Mouse (Mus musculus) kidney, postnatal 25 days (tissue): ENCODE data around the gene Cuedc1.

Experiments used
- DNase-seq, 2 experiments: peaks; one replicate each; pipeline ENCODE4 v3.0.0; 2021; ENCODE audit warnings: mixed read lengths in 2 of 2

The Cuedc1 gene

GRCm38 (mm10) chr11:88204593-88205368 lies 106.9 kb downstream of the Cuedc1 start:
- no peak for DNase-seq

GRCm38 (mm10) chr11:88206576-88206975 lies 108.7 kb downstream of the Cuedc1 start:
- DNase-seq = peak in 1 of 2 experiments; percentile 46

GRCm38 (mm10) chr11:88207697-88208096 lies 109.8 kb downstream of the Cuedc1 start:
- no peak for DNase-seq

GRCm38 (mm10) chr11:88211824-88212582 lies 114.1 kb downstream of the Cuedc1 start:
- no peak for DNase-seq

- DNase-seq = peak in 1 of 2 experiments; percentile 46
Measured at GRCm38 (mm10) chr11:88213757-88214156, 115.9 kb downstream of the Cuedc1 start.

GRCm38 (mm10) chr11:88214881-88215831 lies 117.3 kb downstream of the Cuedc1 start:
- peak; percentile 70 to 79 for DNase-seq

GRCm38 (mm10) chr11:88216231-88216685 lies 118.4 kb downstream of the Cuedc1 start:
- DNase-seq = peak; percentile 68 to 71

GRCm38 (mm10) chr11:88218155-88218554 lies 120.3 kb downstream of the Cuedc1 start:
- DNase-seq = no peak

- DNase-seq = peak in 1 of 2 experiments; percentile 28
Measured at GRCm38 (mm10) chr11:88218586-88218985, 120.7 kb downstream of the Cuedc1 start.

GRCm38 (mm10) chr11:88221929-88222475 lies 124.1 kb downstream of the Cuedc1 start:
- no peak for DNase-seq

- DNase-seq = no peak
Measured at GRCm38 (mm10) chr11:88227001-88227957, 129.4 kb downstream of the Cuedc1 start.

GRCm38 (mm10) chr11:88231213-88231790 lies 133.4 kb downstream of the Cuedc1 start:
- DNase-seq = peak in 1 of 2 experiments; percentile 67

- peak; percentile 60 to 68 for DNase-seq
Measured at GRCm38 (mm10) chr11:88233528-88234427, 135.9 kb downstream of the Cuedc1 start.

GRCm38 (mm10) chr11:88234789-88235188 lies 136.9 kb downstream of the Cuedc1 start:
- DNase-seq = no peak

- peak; percentile 72 to 83 for DNase-seq
Measured at GRCm38 (mm10) chr11:88235221-88236203, 137.7 kb downstream of the Cuedc1 start.

GRCm38 (mm10) chr11:88240275-88240674 lies 142.4 kb downstream of the Cuedc1 start:
- DNase-seq = no peak

GRCm38 (mm10) chr11:88240736-88241353 lies 143.0 kb downstream of the Cuedc1 start:
- DNase-seq = no peak
